Mouse (Mus musculus) ovary, postnatal 10 days (tissue): ENCODE data around the gene Sparc.
"Not testable (repeated sequence)": the region's sequence is repeated elsewhere in the genome, so short reads cannot be mapped to it uniquely, and the experiment has no call there.

Source experiments
- DNase-seq: peaks from one replicate; pipeline ENCODE4 v3.0.0; 2022; ENCODE audit warnings: low spot score

Gene Sparc

DNA sequence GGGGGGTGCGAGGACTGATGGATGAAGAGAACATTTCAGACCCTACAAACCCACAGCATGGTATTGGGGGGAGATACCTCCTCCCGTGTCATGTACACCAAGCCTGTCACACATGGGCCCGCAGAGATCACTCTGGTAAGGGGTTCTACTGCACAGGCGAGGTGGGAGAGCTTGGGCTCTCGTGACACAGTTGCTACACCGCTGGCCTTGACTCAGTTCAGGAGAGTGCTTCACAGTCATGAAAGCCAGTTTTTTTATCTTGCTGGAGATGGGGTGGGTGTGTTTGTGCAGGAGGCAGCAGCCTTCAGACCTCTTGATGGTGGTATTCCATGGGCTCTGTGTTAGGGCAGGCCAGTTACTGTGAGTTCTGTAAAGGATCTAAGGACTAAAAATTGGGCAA is 13.1 kb upstream of the Sparc start:
- DNase-seq = no peak

DNA sequence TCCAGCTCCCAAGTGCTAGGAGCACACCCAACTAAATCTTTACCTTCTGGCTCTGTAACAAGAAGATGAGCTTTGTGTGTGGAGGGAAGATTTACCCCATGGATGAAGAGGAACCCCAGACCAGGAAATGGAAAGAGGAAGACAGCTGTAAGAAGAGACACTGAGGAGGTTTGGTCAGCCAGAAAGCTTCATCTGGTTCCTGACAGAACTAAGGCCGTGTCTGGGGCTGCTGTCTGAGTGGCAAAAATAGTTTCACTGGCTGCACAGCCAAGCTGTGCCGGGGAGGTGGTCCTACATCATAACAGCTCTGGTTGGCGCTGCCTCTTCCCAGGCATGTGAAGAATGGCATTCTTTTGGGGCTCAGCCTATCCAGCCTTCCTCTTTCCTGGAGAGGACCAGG is 10.0 kb upstream of the Sparc start:
- DNase-seq = no peak

DNA sequence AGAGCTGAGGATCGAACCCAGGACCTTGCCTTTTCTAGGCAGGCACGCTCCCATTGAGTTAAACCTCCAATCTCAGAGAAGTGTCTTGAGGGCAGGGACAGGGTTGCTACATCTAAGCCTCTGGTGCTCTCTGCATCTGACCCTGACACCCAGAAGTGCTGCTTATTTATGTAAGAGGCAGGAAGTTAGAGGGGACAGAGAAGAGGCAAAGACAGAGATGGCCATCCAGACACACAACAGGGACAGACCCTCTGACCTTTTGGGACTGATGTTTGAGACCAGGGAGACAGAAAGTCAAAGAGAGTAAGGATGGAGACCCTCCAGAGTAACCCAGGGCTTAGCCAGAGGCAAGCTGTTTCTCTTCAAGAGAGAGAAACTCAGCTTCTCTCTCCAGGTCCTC is 7.0 kb upstream of the Sparc start:
- DNase-seq = no peak

DNA sequence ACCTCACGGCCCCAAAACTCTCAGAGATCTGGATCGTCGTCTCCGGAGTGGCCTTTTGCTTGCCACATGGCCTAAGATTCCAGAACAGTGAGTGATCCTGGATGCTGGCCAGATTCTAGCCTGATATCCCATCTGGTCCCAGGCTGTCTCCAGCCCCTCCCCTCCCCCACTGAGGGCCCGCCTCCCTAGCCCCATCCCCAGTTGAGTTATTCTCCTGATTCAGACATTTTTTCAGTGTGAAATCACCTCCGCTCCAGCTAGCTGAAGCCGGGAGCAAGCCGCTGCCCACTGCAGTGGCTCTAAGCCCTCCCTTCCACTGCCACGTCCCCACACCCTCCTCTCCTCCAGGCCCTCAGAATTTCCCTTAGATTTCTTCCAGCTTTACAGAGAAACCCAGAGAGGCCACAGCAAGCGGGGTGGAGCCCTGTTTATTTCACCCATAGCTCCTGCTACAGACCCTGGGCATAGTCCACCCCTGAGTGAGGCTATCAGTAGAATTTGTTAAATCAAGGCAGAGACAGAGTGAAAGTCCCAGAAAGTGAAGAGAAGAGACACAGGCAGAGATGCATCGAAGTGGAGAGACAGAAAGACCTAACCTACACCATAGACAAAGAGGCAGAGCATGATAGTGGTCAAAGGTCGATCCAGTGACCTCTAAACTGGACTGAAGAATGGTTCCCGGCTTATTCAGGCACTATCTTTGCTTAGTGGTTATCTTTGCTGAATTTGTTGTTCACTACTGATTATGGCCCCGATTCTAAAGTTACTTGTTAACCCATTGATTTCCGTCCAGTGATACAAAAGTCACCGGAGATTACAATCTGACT is 5.4 kb upstream of the Sparc start:
- peak; percentile 63 for DNase-seq

DNA sequence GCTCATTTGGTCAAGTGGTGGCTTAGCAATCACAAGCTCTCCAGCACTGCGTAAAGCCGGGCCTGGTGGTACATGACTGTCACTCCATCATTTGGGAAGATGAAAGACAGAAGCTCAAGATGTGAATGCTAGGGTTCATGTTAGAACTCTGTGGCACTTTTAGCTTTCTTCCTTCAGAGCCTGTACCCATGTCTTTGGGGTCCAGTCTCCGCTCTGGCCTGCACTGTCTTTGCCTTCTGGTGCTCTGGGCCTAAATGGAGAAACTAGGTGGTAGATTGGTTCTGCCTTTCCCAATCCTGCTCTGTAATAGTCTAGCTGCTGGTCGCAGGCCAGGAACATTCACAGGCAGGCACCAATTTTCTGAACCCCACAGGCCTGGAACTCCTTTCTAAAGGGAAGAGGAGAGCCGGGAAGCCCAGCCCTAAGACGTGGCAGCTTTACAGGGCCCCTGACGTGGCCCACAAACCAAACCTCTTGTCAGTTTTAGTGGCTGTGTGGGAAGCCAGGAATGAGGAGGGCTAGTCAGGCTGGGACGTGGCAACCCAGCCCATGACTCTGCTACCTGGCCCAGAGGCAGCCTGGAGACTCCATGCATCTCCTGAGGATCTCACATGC is 1.9 kb upstream of the Sparc start:
- no peak for DNase-seq

DNA sequence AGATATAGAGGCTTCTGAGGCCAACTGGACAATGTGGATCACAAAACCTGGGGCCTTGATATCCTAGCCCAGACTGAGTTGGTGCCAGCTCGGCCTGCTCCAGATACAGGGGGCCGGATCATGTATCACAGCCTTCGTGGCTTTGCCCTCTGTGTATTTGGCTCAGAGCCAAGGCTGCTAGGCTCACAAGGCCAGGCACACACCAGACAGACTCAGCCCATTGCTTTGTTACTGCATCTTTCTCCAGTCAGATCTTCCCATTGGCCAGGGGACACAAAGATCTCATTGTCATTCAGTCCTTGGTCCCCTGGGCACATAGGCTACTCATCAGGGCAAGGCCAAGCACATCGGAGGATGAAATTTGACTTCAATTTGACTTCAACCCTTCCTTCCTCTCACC is 773 bp upstream of the Sparc start:
- DNase-seq = no peak

DNA sequence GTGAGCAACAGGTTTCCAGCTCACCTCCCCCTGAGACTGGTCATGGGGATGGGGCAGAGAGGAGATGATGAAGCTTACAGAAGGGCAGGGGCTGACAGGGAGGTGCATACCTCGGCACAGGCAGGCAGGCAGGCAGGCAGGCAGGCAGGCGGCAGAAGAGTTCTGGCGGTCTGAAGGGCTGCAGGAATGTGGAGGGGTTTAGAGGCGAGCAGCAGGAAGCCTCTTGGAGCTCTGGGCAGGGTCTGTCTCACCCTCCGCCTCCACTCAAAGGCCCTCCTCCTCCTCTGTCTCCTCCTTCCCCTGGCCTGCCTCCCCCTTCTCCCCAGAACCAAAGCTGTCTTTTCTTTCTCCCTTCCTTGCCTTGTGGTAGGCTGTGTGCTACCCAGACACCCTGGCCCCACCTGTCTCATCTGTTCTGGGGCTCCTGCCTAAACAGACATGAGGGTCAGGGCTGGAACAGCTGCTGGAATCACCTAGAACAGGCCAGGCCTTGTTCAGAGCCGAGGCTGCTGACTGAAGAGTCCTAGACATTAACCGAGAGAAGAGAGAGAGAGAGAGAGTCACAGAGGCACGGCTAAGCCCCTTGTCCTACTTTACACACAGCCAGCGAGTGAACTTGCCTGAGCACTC is 3.2 kb downstream of the Sparc start:
- peak; percentile 67 for DNase-seq

DNA sequence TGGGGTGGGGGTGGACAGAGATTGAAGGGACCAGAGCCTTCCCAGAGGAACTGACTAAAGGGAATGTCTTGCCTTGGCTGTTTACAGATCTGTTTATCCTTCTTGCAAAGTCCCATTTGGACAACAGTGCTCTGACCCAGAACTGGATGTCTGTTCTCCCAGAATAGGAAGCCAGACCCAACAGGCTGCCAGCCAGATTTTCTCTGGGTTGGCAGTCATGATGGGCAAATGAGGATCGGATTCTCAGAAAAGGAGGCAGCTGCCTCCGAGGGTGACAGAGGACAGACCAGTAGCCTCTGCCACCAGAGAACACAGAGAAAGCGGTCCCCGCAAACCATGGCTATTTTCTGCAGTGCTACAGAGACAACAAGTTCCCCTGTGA is 3.7 kb downstream of the Sparc start:
- DNase-seq = no peak

DNA sequence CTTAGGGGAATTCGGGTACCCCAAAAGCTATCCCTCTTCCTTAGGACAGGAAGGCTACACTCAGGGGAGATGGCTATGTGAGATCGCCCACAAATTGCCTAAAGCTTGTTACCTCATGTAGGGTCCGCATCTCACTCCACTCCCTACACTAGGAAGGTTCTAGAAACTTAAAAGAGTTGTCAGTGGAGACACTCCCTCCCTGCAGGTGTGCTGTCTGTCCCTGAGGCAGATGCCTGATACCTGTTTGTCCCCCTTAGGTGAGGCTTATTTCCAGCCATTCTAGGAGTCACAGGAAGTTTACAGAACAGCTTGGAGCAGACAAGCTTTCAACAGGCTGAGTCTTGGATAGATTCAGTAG is 4.3 kb downstream of the Sparc start:
- DNase-seq = no peak

DNA sequence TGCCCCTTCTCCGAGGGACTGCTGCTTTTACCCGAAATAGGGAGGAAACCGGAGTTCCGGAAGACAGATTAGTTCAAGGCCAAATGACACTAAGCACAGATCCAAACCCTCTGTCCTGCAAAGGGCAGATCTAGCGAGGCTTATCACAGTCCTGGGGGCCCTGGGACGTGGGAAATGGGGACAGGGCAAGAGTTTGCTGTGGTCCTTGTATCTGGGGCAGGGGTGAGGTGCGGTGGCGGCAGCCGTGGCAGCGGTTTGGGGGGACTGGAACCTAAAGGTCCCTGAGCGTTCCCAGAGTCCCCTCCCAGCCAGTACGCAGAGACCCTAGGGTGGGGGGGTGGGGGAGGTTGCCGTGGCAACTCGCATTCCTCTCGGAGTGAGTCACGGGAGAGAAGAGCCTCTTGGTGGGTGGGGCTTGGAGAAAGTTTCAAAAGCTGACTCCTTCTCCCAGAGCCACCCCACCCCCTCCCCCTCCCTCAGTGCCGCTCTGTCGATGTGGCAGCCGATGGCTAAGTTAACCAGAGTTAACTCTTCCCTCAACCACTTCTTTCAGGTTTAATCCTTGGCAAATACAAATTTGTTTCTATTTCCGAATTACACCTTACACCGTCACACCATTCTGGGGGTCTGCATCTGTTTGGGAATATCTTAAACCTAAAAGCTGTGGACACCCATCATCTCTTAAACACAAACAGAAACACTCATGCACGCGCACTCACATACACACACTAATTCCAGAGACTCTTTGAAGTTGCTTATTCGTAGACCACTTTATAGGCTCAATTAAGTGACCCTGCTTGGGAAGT is 4.9 kb downstream of the Sparc start:
- no peak for DNase-seq

DNA sequence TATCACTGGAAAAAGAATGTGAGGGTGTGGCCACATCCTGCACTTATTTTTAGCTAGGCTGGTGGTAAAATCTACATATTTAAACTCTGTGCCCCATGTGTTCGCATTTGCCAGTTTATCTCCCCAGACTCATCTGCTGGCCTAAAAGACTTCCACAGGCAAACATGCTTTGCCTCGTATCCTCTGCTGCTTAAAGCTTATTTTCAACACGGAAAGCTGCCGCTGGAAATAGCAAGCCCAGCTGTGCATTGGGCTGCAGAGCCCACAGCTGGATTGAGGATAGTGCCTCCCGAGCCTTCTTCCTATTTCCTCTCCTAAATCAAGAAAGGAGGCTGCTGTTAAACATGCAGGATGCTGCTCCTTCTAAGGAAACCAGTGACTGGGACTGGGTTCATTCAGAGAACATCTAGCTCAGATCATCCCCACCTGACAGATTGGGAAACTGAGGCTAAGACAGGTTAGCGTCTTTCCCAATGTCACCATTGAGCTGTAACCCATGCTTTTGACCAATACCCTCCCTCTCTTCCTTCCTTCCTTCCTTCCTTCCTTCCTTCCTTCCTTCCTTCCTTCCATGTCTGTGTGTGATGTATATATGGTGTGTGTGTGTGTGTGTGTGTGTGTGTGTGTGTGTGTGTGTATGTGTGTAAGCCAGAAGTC is 6.2 kb downstream of the Sparc start:
- no peak for DNase-seq

DNA sequence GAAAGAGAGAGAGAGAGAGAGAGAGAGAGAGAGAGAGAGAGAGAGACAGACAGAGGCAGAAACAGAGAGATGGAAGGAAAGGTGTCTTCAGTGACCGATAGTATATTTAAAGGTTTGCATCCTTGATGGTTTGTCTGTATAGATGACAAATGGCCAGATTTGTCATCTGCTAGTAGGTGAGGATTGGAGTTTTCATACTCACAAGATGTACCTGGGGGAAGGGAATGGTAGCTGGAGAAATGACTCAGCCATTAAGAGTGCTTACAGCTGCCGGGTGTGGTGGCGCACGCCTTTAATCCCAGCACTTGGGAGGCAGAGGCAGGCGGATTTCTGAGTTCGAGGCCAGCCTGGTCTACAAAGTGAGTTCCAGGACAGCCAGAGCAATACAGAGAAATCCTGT is 7.3 kb downstream of the Sparc start:
- not testable (repeated sequence) for DNase-seq

DNA sequence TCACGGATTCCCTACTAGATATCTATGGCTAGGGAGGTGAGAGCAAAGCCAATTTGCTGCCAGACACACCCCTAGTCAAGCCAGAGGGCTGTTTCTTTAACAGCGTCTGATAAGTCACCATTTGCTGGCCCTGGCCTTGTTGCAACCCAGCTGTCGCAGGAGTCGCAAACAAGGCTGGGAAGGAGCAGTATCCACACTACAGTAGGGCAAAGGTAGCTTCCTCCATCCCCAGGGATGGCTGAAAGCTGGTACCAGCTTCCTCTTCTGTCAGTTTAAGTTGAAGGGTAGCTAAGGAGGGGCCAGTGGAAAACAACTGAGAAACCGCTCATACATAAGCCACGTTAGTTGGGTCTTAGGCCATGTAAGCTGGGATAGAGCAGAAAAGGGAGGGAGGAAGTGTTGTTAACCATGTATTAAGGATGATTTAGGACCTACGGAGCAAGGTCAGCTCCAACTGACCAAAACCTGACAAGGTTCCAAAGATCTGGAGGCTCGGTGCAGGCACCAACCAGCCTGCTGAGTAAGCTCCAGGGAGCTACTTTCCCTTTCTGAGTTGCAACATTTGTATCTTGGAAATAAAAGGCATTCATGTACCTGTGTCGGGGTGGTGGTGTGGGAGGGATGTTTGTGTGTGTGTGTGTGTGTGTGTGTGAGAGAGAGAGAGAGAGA is 7.8 kb downstream of the Sparc start:
- DNase-seq = no peak

DNA sequence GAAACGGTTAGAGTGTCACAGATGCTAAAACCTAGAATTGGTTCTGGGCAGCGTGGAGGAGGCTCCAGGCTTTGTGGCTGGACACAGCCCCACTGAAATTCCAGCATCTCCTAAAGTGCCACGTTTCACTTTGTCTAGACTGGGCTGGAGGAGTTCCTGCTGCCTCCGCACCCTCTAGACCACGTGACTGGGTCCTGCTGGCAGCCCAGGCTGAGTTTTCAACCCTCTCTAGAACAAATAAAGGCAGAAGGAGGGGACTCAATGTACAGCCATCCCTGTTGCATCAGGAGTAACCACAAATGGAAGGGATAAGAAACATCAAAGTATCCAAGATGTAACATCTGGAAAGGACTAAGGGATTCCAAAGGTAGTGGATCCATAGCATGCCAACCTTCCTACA is 8.7 kb downstream of the Sparc start:
- no peak for DNase-seq

DNA sequence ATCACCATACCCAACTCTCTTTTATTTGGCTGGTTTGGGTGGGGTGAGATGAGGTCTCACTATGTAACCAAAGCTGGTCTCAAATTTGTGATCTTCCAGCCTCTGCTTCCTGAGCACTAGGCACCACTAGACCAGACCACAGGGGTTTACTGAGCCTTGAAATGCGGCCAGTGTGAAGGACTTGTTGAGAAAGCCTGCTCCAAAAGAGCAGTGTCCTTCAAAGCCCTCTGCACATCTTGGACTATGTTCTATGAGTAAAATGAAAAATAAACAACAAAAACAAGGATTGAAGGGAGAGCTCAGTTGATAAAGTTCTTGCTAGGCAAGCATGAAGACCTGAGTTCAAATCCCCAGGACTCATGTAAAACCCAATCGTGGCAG is 9.6 kb downstream of the Sparc start:
- DNase-seq = no peak

DNA sequence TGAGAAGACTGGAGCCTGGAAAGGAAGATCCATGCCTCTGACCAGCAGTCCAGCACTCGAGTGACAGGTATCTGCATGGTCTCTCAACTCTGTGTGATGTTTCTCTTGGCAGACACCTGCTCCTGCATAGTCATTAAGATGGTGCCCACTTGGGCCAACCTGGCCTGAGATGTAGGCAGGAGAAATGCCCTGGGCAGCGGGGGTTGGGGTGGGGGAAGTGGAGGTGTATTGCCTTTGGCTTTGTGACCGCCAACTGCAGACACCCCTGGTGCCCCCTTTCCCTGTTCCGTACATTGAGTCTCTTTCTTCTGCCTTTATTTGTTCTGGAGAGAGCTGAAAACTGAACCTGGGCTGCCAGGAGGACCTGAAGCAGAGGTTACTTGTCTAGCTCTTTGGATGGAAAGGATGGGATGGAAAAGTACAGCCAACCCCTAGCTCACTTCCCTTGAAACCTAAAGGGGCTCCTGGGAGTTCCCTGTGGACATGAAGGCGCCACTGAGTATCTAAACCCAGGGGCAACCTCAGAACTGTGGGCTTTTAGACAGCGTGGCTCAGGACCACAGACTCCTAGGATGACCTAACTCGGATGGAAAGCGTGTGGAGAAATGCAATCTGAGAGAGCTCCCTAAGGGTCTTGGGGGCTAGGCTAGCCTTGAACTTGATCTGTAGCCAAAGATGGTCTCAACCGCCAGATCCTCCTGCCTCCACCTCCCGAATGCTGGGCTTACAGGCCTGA is 10.1 kb downstream of the Sparc start:
- DNase-seq = no peak

DNA sequence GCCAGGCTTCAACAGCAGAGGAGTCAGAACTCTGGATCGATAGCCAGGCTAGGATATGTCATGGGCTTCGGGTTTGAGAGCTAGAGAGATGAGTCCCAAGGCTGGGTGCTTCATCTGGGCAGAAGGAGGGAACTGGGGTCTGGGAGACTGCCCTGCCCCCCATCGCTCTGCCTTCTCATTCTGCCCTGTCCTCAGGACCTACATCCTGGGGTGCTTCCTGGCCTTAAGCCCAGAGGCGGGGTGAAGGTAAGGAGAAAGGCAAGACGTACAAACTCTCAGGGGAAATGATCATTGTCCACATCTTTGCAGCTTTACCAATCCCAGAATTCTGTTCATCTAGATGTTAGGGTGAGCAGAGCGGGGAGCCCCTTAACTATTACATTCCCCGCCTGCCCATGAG is 10.9 kb downstream of the Sparc start:
- DNase-seq = no peak

DNA sequence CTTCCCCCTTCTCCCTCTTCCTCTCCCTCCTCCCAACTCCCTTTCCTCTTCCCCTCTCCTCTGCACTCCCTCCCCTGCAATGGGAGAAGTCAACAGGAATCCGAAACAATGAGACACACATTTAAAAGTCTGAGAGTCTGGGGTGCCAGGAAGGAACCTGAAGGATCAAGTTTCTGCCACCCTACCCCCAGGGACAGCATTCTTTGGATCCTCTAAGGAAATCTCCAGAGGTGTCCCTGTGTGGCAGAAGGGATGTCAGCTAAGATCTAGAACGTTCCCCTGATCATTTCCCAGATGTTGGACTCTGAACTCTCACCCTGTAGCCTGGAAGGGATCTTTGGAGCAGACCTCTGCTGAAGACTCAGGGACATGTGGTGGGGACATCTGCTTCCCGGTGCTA is 12.5 kb downstream of the Sparc start:
- no peak for DNase-seq

DNA sequence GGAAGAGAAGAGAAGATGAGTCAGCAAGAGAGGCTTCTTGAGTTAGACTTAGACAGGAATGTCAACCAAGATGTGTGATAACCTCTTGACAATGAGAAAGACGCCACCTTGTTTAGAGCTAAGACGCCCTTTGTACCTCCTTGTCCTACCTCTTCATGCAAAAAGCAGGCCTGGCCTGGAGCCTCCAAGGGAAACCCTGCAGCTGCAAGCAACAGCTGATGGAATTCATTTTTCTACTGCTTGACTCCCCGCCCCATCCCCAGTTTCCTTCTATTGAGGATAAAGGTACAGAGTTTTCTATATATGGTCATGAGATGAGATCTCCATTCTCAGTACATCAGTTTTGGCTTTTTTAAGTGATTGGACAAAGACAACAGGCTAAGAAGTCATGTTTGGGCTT is 13.0 kb downstream of the Sparc start:
- DNase-seq = no peak

DNA sequence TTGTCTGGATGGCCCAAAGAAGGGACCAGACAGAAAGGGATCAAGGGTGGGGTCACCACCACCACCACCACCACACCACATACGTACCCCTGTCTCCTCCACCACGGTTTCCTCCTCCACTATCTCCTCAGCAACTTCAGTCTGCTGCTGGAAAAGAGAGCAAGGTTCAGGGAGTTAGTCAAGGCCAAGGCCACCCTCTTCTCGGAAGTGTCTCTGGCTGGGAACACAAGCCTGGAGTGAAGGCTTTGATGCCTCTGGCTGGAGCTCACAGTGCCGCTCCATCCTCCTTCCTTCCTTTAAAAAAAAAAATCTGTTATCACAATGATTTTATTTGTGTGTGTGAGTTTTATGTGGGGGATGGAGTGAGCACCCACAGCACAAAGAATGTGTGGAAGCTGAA is 15.8 kb downstream of the Sparc start:
- no peak for DNase-seq
